Mouse (Mus musculus): ENCODE results near the gene Mup11. TPM values are rescaled to one million over a fixed set of nuclear protein-coding genes. Genes with fewer than 3 reads are reported as not detected.
"Not testable (repeated sequence)": the region's sequence is repeated elsewhere in the genome, so short reads cannot be mapped to it uniquely, and the experiment has no call there.

Mup11 gene
- polyA plus RNA-seq (2012; rRNA removed): not detected in 2 replicates

GRCm38 (mm10) chr4:60662311-60662710, at the start of gene Mup11:
Gene Mup11 (minus strand): TSS chr4:60662411.
- not testable (repeated sequence) for H3K36me3 ChIP-seq (ENCODE audit: control insufficient read depth, insufficient read depth, low read length); H3K27me3 ChIP-seq (ENCODE audit: control insufficient read depth, insufficient read depth, low read length); H3K27ac ChIP-seq (ENCODE audit: insufficient read depth, low read depth, low read length); H3K4me1 ChIP-seq (ENCODE audit: control insufficient read depth, insufficient read depth, insufficient read length, low read length); H3K4me3 ChIP-seq (ENCODE audit: low read depth, low read length)
- WGBS: 87% methylated on average over 5 of the region's 5 CpGs

Other genes with a start within 250 kb of the Mup11 start
- gene Mup9, start 240.5 kb downstream of the Mup11 start, polyA plus RNA-seq (2012; rRNA removed): not detected in 2 replicates
- gene Mup1, start 160.5 kb downstream of the Mup11 start, polyA plus RNA-seq (2012; rRNA removed): not detected in 2 replicates
- not detected in 2 replicates for gene Mup10, start 80.2 kb downstream of the Mup11 start, polyA plus RNA-seq (2012; rRNA removed)
- gene Mup12, start 78.9 kb upstream of the Mup11 start, polyA plus RNA-seq (2012; rRNA removed): not detected in 2 replicates
- not detected in 2 replicates for gene Mup22, start 159.1 kb upstream of the Mup11 start, polyA plus RNA-seq (2012; rRNA removed)

Measured in small intestine, adult 2 months (tissue).